Mouse (Mus musculus) thymus, adult 2 months (tissue): ENCODE data around the gene Rsc1a1. TPM values are rescaled to one million over a fixed set of nuclear protein-coding genes. Genes with fewer than 3 reads are reported as not detected.

ENCODE experiments used
- DNase-seq: peaks from one replicate; pipeline ENCODE4 v3.0.0; 2021
- H3K27ac ChIP-seq: fragments of 200-500 bp; 2 replicates; pipeline ENCODE4 v1.5.1; 2012; ENCODE audit warnings: low read length, control low read depth; ENCODE audit not compliant: control insufficient read depth, insufficient read depth
- H3K27me3 ChIP-seq: fragments of 200-500 bp; 2 replicates; pipeline ENCODE4 v1.6.1; 2012; ENCODE audit warnings: mild to moderate bottlenecking, low read length, moderate library complexity, mixed read lengths; ENCODE audit not compliant: control insufficient read depth, insufficient read depth
- H3K36me3 ChIP-seq: fragments of 200-500 bp; 2 replicates; pipeline ENCODE4 v1.6.1; 2012; ENCODE audit warnings: mild to moderate bottlenecking, low read length, moderate library complexity; ENCODE audit not compliant: control insufficient read depth, insufficient read depth
- H3K4me1 ChIP-seq: fragments of 200-500 bp; replicated peaks from 2 replicates; pipeline ENCODE4 v1.6.1; 2012; ENCODE audit warnings: low read length; ENCODE audit not compliant: control insufficient read depth, insufficient read depth
- H3K4me3 ChIP-seq: fragments of 200-500 bp; 2 replicates; pipeline ENCODE4 v1.5.1; 2012; ENCODE audit warnings: mild to moderate bottlenecking, low read length, control low read depth, moderate library complexity; ENCODE audit not compliant: control insufficient read depth, insufficient read depth
- CTCF ChIP-seq: fragments of 200-500 bp; IDR thresholded peaks from 2 replicates; pipeline ENCODE4 v1.5.1; 2012; ENCODE audit warnings: mild to moderate bottlenecking, control low read depth, low read length, moderate library complexity, borderline replicate concordance; ENCODE audit not compliant: control insufficient read depth, poor library complexity, insufficient read depth; ENCODE audit errors: extremely low read depth
- POLR2A ChIP-seq: fragments of 200-500 bp; IDR thresholded peaks from 2 replicates; pipeline ENCODE4 v1.6.1; 2012; ENCODE audit warnings: mild to moderate bottlenecking, low read length, control low read depth, moderate library complexity; ENCODE audit not compliant: control insufficient read depth, poor library complexity, insufficient read depth; ENCODE audit errors: extremely low read depth
- WGBS: fragments of 180-500 bp; shearing (Covaris S2); methylation state at CpG from one replicate; pipeline ENCODE4 v1.1.7; 2018; 5-methylcytosine and 5-hydroxymethylcytosine counted together
- polyA plus RNA-seq: library from polyadenylated mRNA; depleted of rRNA; stranded (reverse); fragments of >200 nt; gene quantifications from 2 replicates; pipeline ENCODE4 v1.2.3, GENCODE M21; 2012

Rsc1a1 gene
- polyA plus RNA-seq, 1 experiment: 14.4 TPM

- 96% methylated on average over 7 of the region's 7 CpGs for WGBS
- no peak for DNase-seq
- no peaks in the 10 kb centered on the region for H3K4me1 ChIP-seq
- no peak overlapping the region for H3K27ac ChIP-seq
- no peak overlapping the region for H3K4me3 ChIP-seq
- TF ChIP-seq CTCF (no peak), POLR2A (no peak)
- H3K27me3 ChIP-seq: no peaks in the 10 kb centered on the region
- peaks cover 64% of the 10 kb centered on the region for H3K36me3 ChIP-seq
These were observed 22.6 kb upstream of the Rsc1a1 start for GRCm38 (mm10) chr4:141708005-141708404.

- Histone ChIP-seq H3K4me3 (no peak overlapping the region), H3K36me3 (peaks cover 58% of the 10 kb centered on the region), H3K27ac (no peak overlapping the region), H3K27me3 (no peaks in the 10 kb centered on the region), H3K4me1 (no peaks in the 10 kb centered on the region)
- TF ChIP-seq POLR2A (no peak), CTCF (no peak)
- DNase-seq: no peak
- WGBS: 95% methylated on average over 4 of the region's 4 CpGs
These were observed 19.9 kb upstream of the Rsc1a1 start for GRCm38 (mm10) chr4:141705331-141705730.

GRCm38 (mm10) chr4:141704625-141705024, 19.2 kb upstream of the Rsc1a1 start:
- DNase-seq: no peak
- WGBS: 96% methylated on average over 2 of the region's 2 CpGs

GRCm38 (mm10) chr4:141694719-141695118, 9.3 kb upstream of the Rsc1a1 start:
- H3K4me3 ChIP-seq: no peak overlapping the region
- H3K27me3 ChIP-seq: no peaks in the 10 kb centered on the region
- WGBS: 96% methylated on average over 8 of the region's 8 CpGs
- peaks cover 47% of the 10 kb centered on the region for H3K36me3 ChIP-seq
- DNase-seq: no peak
- TF ChIP-seq POLR2A (no peak), CTCF (no peak)
- H3K4me1 ChIP-seq: no peaks in the 10 kb centered on the region
- H3K27ac ChIP-seq: no peak overlapping the region

More at GRCm38 (mm10) chr4:141704625-141705024, 19.2 kb upstream of the Rsc1a1 start:
- Histone ChIP-seq H3K27me3 (no peaks in the 10 kb centered on the region), H3K4me3 (no peak overlapping the region), H3K4me1 (no peaks in the 10 kb centered on the region), H3K27ac (no peak overlapping the region), H3K36me3 (peaks cover 58% of the 10 kb centered on the region)
- TF ChIP-seq POLR2A: no peak

- TF ChIP-seq POLR2A (no peak), CTCF (no peak)
- 94% methylated on average over 8 of the region's 8 CpGs for WGBS
- Histone ChIP-seq H3K4me3 (no peak overlapping the region), H3K27ac (no peak overlapping the region), H3K27me3 (no peaks in the 10 kb centered on the region), H3K4me1 (no peaks in the 10 kb centered on the region), H3K36me3 (peaks cover 56% of the 10 kb centered on the region)
- DNase-seq: no peak
These were observed 3.1 kb upstream of the Rsc1a1 start for GRCm38 (mm10) chr4:141688505-141688904.

- Histone ChIP-seq H3K4me3 (no peak overlapping the region), H3K27me3 (no peaks in the 10 kb centered on the region), H3K4me1 (no peaks in the 10 kb centered on the region), H3K36me3 (peaks cover 40% of the 10 kb centered on the region), H3K27ac (no peak overlapping the region)
- DNase-seq: no peak
- no peak for TF ChIP-seq CTCF
- no peak for TF ChIP-seq POLR2A
- WGBS: 95% methylated on average over 8 of the region's 8 CpGs
These were observed 1.1 kb upstream of the Rsc1a1 start for GRCm38 (mm10) chr4:141686525-141686924.

- no peaks in the 10 kb centered on the region for H3K4me1 ChIP-seq
- no peaks in the 10 kb centered on the region for H3K27me3 ChIP-seq
- TF ChIP-seq CTCF: no peak
- no peak for TF ChIP-seq POLR2A
- WGBS: 98% methylated on average over 3 of the region's 3 CpGs
- peaks cover 35% of the 10 kb centered on the region for H3K36me3 ChIP-seq
- no peak overlapping the region for H3K4me3 ChIP-seq
- no peak for DNase-seq
- H3K27ac ChIP-seq: no peak overlapping the region
These were observed 694 bp upstream of the Rsc1a1 start for GRCm38 (mm10) chr4:141686093-141686492.
